Mouse (Mus musculus) kidney, embryonic 15.5 days (tissue): ENCODE measurements around the gene Kif26b. TPM values are rescaled to one million over a fixed set of nuclear protein-coding genes. Genes with fewer than 3 reads are reported as not detected.

Experiments
- ATAC-seq: fragments of 200-750 bp; cut with Nextera tagmentation; replicated peaks from 2 replicates; pipeline ENCODE4 v1.8.0; 2017; ENCODE audit warnings: moderate TSS enrichment; ENCODE audit not compliant: low FRiP score
- H3K27ac ChIP-seq: fragments of 300-500 bp; sonication (generic); 2 replicates; pipeline ENCODE4 v1.5.1; 2015; ENCODE audit warnings: mild to moderate bottlenecking, inconsistent platforms
- H3K27me3 ChIP-seq: fragments of 300-500 bp; sonication (generic); 2 replicates; pipeline ENCODE4 v1.6.1; 2015; ENCODE audit warnings: inconsistent platforms
- H3K36me3 ChIP-seq: fragments of 300-500 bp; sonication (generic); 2 replicates; pipeline ENCODE4 v1.6.1; 2015; ENCODE audit warnings: inconsistent platforms
- H3K4me1 ChIP-seq: fragments of 300-500 bp; sonication (generic); 2 replicates; pipeline ENCODE4 v1.6.1; 2015; ENCODE audit warnings: inconsistent platforms
- H3K4me2 ChIP-seq: fragments of 300-500 bp; sonication (generic); 2 replicates; pipeline ENCODE4 v1.6.1; 2015; ENCODE audit warnings: moderate library complexity, mild to moderate bottlenecking, inconsistent platforms
- H3K4me3 ChIP-seq: fragments of 300-500 bp; sonication (generic); replicated peaks from 2 replicates; pipeline ENCODE4 v1.5.1; 2015; ENCODE audit warnings: mild to moderate bottlenecking, inconsistent platforms
- H3K9ac ChIP-seq: fragments of 300-500 bp; sonication (generic); 2 replicates; pipeline ENCODE4 v1.6.1; 2015; ENCODE audit warnings: mild to moderate bottlenecking, inconsistent platforms
- H3K9me3 ChIP-seq: fragments of 300-500 bp; sonication (generic); replicated peaks from 2 replicates; pipeline ENCODE4 v1.6.1; 2016; ENCODE audit warnings: inconsistent platforms
- WGBS: fragments of 180-500 bp; shearing (Covaris S2); methylation state at CpG from one replicate; pipeline ENCODE4 v1.1.7; 2015; ENCODE audit warnings: mixed read lengths; 5-methylcytosine and 5-hydroxymethylcytosine counted together
- polyA plus RNA-seq: library from polyadenylated mRNA; unstranded; fragments of >200 nt; fragmentation: Nextera tagmentation; extraction: Ambion mirVana; gene quantifications from 2 replicates; pipeline ENCODE4 v1.2.1, GENCODE M21; 2015

Gene Kif26b
- polyA plus RNA-seq, 1 experiment from 2014 or later, result 13.2 TPM

GRCm38 (mm10) chr1:178513954-178514353 lies 15.0 kb upstream of the Kif26b start:
- no peak overlapping the region for H3K9ac ChIP-seq
- 0 out of 2 replicates have a peak, but pooled peaks have one; percentile 26 for ATAC-seq
- peaks cover 13% of the 10 kb centered on the region for H3K4me1 ChIP-seq
- H3K4me3 ChIP-seq, result no peak overlapping the region
- H3K27me3 ChIP-seq, result no peaks in the 10 kb centered on the region
- no peaks in the 10 kb centered on the region for H3K9me3 ChIP-seq
- H3K27ac ChIP-seq, result no peak overlapping the region
- H3K4me2 ChIP-seq, result no peak overlapping the region
- WGBS, result 9% methylated on average over 6 of the region's 8 CpGs
- no peaks in the 10 kb centered on the region for H3K36me3 ChIP-seq

- no peaks in the 10 kb centered on the region for H3K9me3 ChIP-seq
- no peaks in the 10 kb centered on the region for H3K36me3 ChIP-seq
- WGBS, result 92% methylated on average over 2 of the region's 2 CpGs
- H3K27ac ChIP-seq, result no peak overlapping the region
- H3K27me3 ChIP-seq, result no peaks in the 10 kb centered on the region
- H3K4me1 ChIP-seq, result peaks cover 13% of the 10 kb centered on the region
- H3K4me2 ChIP-seq, result no peak overlapping the region
- ATAC-seq, result no peak
- no peak overlapping the region for H3K9ac ChIP-seq
- H3K4me3 ChIP-seq, result no peak overlapping the region
Observed at GRCm38 (mm10) chr1:178515839-178516238, 13.1 kb upstream of the Kif26b start.

- H3K4me2 ChIP-seq, result no peak overlapping the region
- no peak for ATAC-seq
- no peaks in the 10 kb centered on the region for H3K27me3 ChIP-seq
- WGBS, result 83% methylated on average over 5 of the region's 5 CpGs
- no peak overlapping the region for H3K4me3 ChIP-seq
- H3K36me3 ChIP-seq, result no peaks in the 10 kb centered on the region
- no peak overlapping the region for H3K9ac ChIP-seq
- no peak overlapping the region for H3K27ac ChIP-seq
- H3K4me1 ChIP-seq, result peaks cover 8% of the 10 kb centered on the region
- no peaks in the 10 kb centered on the region for H3K9me3 ChIP-seq
Observed at GRCm38 (mm10) chr1:178522389-178522788, 6.5 kb upstream of the Kif26b start.

- H3K4me3 ChIP-seq, result no peak overlapping the region
- H3K9ac ChIP-seq, result no peak overlapping the region
- no peak overlapping the region for H3K27ac ChIP-seq
- no peaks in the 10 kb centered on the region for H3K27me3 ChIP-seq
- no peak overlapping the region for H3K4me2 ChIP-seq
- H3K4me1 ChIP-seq, result peaks cover 15% of the 10 kb centered on the region
- 32% methylated on average over 5 of the region's 5 CpGs for WGBS
- H3K9me3 ChIP-seq, result no peaks in the 10 kb centered on the region
- no peak for ATAC-seq
- H3K36me3 ChIP-seq, result no peaks in the 10 kb centered on the region
Observed at GRCm38 (mm10) chr1:178523152-178523551, 5.8 kb upstream of the Kif26b start.

GRCm38 (mm10) chr1:178527185-178527546 lies 1.8 kb upstream of the Kif26b start:
- Histone ChIP-seq H3K9me3 (no peaks in the 10 kb centered on the region), H3K27ac (peak overlapping the region; percentile 90), H3K27me3 (peaks cover 21% of the 10 kb centered on the region), H3K4me1 (peaks cover 37% of the 10 kb centered on the region), H3K4me2 (peak overlapping the region; percentile 100), H3K4me3 (peak overlapping the region; percentile 79), H3K36me3 (no peaks in the 10 kb centered on the region), H3K9ac (peak overlapping the region; percentile 65; the same call in 1 of the 2 replicates)
- ATAC-seq, result peak; percentile 6; the same call in 1 of the 2 replicates
- under 1% methylated on average over 21 of the region's 21 CpGs for WGBS

- H3K4me2 ChIP-seq, result peak overlapping the region; percentile 100
- peak; percentile 19 for ATAC-seq
- peak overlapping the region; percentile 79 for H3K4me3 ChIP-seq
- no peaks in the 10 kb centered on the region for H3K9me3 ChIP-seq
- peak overlapping the region; percentile 90 for H3K27ac ChIP-seq
- under 1% methylated on average over 59 of the region's 59 CpGs for WGBS
- H3K36me3 ChIP-seq, result no peaks in the 10 kb centered on the region
- H3K27me3 ChIP-seq, result peaks cover 27% of the 10 kb centered on the region
- H3K4me1 ChIP-seq, result peaks cover 42% of the 10 kb centered on the region
- peak overlapping the region; percentile 65 for H3K9ac ChIP-seq
Observed at GRCm38 (mm10) chr1:178527547-178528361, 1.2 kb upstream of the Kif26b start.

- no peaks in the 10 kb centered on the region for H3K9me3 ChIP-seq
- peak overlapping the region; percentile 90 for H3K27ac ChIP-seq
- WGBS, result under 1% methylated on average over 38 of the region's 38 CpGs
Observed at GRCm38 (mm10) chr1:178529512-178530300, 781 bp downstream of the Kif26b start.

GRCm38 (mm10) chr1:178530301-178531078 lies 1.6 kb downstream of the Kif26b start:
- WGBS, result under 1% methylated on average over 61 of the region's 62 CpGs
- H3K36me3 ChIP-seq, result peaks cover 7% of the 10 kb centered on the region
- peak overlapping the region; percentile 100 for H3K4me2 ChIP-seq
- peak overlapping the region; percentile 90 for H3K27ac ChIP-seq
- H3K27me3 ChIP-seq, result peaks cover 36% of the 10 kb centered on the region
- H3K9me3 ChIP-seq, result no peaks in the 10 kb centered on the region
- H3K9ac ChIP-seq, result peak overlapping the region; percentile 65
- peak; percentile 23 for ATAC-seq
- H3K4me1 ChIP-seq, result peaks cover 53% of the 10 kb centered on the region
- peak overlapping the region; percentile 79 for H3K4me3 ChIP-seq

More at GRCm38 (mm10) chr1:178529512-178530300, 781 bp downstream of the Kif26b start:
- peaks cover 50% of the 10 kb centered on the region for H3K4me1 ChIP-seq
- H3K4me2 ChIP-seq, result peak overlapping the region; percentile 100
- ATAC-seq, result peak; percentile 7
- no peaks in the 10 kb centered on the region for H3K36me3 ChIP-seq
- H3K9ac ChIP-seq, result peak overlapping the region; percentile 65
- H3K27me3 ChIP-seq, result peaks cover 36% of the 10 kb centered on the region
- H3K4me3 ChIP-seq, result peak overlapping the region; percentile 79

GRCm38 (mm10) chr1:178540247-178540646 lies 11.3 kb downstream of the Kif26b start:
- H3K4me1 ChIP-seq, result peaks cover 29% of the 10 kb centered on the region
- peaks cover 16% of the 10 kb centered on the region for H3K36me3 ChIP-seq
- H3K4me2 ChIP-seq, result no peak overlapping the region
- no peak overlapping the region for H3K9ac ChIP-seq
- ATAC-seq, result no peak
- H3K27me3 ChIP-seq, result no peaks in the 10 kb centered on the region
- H3K4me3 ChIP-seq, result no peak overlapping the region
- no peaks in the 10 kb centered on the region for H3K9me3 ChIP-seq
- H3K27ac ChIP-seq, result peak overlapping the region; percentile 39; the same call in 1 of the 2 replicates
- 41% methylated on average over 10 of the region's 10 CpGs for WGBS

GRCm38 (mm10) chr1:178542415-178542814 lies 13.5 kb downstream of the Kif26b start:
- no peak for ATAC-seq
- Histone ChIP-seq H3K36me3 (peaks cover 12% of the 10 kb centered on the region), H3K9me3 (no peaks in the 10 kb centered on the region), H3K4me3 (no peak overlapping the region), H3K27ac (no peak overlapping the region), H3K4me1 (peaks cover 29% of the 10 kb centered on the region), H3K9ac (no peak overlapping the region), H3K4me2 (no peak overlapping the region), H3K27me3 (no peaks in the 10 kb centered on the region)
- 71% methylated on average over 5 of the region's 5 CpGs for WGBS
